Mouse (Mus musculus) heart, postnatal 36 days (tissue): Measurements from ENCODE around the gene Rhbdd2. TPM values are rescaled to one million over a fixed set of nuclear protein-coding genes. Genes with fewer than 3 reads are reported as not detected.

Experiments used
- DNase-seq, 2 experiments: peaks; one replicate each; pipeline ENCODE4 v3.0.0; 2021 to 2022
- intact Hi-C: fragments of 180-260 bp; cut with DNase I; formaldehyde crosslinking; loops from one replicate; pipeline ENCODE4 v1.15.1; 2025
- total RNA-seq, 2 experiments: library from RNA; stranded (reverse); gene quantifications; 2 replicates each; pipeline ENCODE4 v1.2.3; 2021

Rhbdd2 gene
- total RNA-seq, 2 experiments from 2014 or later = 18.5 to 18.9 TPM

DNA sequence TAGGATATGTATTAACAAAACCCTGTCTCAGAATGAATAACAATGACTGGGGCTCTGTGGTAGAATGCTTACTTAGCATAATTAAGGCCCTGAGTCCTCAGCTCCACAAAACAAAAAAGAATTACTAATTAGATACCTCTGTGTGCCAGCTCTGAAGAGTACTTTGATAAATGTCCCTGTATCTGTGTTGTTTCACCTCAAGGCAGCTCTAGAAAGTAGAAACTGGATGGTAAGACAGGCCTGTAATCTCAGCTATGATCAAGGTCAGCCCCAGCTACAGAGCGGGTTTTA lies 11.1 kb downstream of the Rhbdd2 start:
- intact Hi-C loops = no loop called here
- no peak for DNase-seq

- intact Hi-C loops = no loop called here
- no peak for DNase-seq
These were observed 11.5 kb downstream of the Rhbdd2 start for GRCm38 (mm10) chr5:135643869-135644268.

DNA sequence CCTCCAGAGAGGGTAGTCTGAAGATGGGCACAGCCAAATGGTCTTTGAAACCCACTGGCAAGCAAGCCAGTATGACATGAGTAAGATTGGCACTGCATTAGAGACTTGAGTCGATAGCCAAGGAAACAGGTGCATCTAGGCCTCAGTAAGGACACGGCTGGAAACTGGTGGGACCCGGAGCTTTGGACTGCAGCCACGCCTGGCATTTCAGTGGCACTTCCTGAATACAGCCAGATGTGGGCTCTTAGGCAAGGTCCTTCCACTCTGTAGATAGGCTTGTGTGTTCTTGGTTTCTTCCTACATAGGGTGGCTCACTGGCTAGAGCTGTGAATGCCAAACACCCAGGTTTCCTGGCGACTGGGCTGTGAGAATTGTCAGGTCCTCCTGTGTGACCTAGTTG lies 12.9 kb downstream of the Rhbdd2 start:
- intact Hi-C loops = no loop called here
- DNase-seq = no peak

- intact Hi-C loops = no loop called here
- DNase-seq = no peak
These were observed 13.6 kb downstream of the Rhbdd2 start for GRCm38 (mm10) chr5:135646038-135646437.

DNA sequence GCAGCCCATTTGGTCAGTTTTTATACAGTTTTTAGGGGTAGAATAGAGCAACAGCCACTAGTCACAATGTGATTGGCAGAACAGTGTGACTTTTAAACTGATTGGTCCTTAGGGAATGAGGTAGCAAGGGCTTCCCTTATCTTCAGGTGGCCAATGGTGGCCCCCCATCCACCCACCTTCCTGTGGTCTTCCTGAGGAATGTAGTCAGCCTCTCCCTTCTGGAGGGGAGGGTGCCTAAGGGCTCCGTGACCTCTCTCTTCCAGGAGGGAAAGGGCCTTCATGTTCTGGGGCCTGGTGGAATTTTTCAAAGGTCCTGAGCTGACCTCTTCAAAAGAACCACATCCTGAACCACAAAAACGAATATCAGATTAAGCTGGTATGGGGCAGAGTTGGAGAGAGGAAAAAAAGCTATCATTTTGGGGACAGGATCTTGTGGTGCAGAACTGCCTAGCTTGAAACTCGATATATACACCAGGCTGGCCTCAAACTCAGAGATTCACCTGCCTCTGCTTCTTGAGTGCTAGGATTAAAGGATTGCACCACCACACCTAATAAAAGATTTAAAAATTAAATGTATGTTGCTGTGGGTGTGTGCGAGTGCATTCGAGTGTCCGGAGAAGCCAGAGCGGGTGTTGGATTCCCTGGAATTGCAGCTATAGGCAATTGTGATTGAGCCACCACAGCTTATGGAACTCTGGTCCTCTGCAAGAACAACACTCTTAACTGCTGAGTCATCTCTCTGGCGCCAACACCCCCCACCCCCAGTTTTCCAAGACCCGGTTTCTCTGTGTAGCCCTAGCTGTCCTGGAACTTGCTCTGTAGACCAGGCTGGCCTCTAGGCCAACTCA lies 16.3 kb downstream of the Rhbdd2 start:
- DNase-seq = no peak
- intact Hi-C loops = no loop called here

DNA sequence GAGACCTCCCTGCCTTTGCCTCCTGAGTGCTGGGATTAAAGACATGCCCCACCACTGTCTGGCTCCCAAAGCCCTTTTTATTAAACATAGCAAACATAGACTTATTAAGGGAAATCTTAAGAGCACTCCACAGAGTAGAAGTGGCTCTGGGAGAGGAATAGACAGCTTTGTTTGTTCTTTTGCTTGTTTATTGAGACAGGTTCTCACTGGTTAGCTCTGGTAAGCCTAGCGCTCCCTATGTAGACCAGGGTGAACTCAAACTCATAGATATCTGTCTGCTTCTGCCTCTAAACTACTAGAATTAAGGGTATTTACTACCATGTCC lies 16.9 kb downstream of the Rhbdd2 start:
- intact Hi-C loops = no loop called here

GRCm38 (mm10) chr5:135651536-135651935 lies 19.1 kb downstream of the Rhbdd2 start:
- intact Hi-C loops = no loop called here
- DNase-seq = no peak

More for the DNA sequence above, 16.9 kb downstream of the Rhbdd2 start:
- no peak for DNase-seq

DNA sequence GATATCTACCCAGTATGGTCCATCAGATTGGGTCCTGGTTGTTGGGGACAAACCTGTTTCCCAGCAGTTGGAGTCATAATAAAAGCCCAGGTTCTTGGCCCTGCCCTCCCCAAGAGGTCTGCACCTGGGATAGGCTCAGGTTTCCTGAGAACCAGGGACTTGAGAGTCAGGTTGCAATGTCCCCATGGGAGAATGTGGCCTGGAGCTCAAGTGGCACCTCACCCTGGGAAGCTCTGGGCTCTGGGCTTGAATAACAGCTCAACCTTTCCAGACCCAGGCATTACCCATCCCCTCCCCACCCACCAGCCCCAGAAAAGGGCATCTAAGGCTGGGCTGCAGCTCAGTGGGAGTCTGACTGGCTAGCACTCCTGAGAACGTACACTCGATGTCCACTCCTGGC lies 20.8 kb downstream of the Rhbdd2 start:
- intact Hi-C loops = no loop called here
- no peak for DNase-seq

DNA sequence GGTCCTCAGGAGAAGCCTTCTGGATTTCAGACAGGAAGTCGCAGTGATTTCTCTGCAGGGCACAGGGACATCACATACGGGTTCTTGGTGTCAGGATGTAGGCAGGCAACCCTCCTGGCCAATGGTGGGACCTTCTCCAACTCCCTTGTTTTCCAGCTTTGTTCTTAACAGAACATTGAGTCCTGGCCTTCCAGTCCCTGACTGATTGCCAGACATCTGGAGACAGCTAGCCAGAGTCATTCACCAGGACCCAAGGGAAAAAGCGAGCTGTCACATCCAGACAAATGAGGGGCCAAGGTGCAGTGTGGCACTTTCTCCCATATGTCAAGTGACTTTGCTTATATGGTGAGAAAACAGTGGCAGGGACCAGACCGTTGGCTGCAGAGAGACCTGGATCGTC lies 23.6 kb downstream of the Rhbdd2 start:
- intact Hi-C loops = no loop called here
- no peak for DNase-seq

DNA sequence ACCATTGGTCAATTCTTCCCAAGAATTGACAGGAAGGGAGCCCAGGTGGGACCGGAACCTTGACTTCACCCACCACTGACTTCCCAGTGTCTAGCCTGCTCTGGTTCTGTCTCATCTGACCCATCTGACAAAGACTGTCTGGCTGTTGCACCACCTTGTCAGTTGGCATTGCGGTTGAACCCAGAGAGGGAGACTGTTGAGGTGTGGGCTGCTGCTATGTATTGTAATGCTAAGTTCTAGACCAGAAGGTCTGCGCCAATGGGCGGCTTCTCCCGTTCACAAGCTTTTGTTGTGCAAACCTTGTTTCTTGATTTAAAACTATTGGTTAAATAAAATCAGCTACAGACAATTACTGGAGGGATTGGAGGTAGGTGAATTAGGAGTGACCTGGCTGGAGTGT lies 24.7 kb downstream of the Rhbdd2 start:
- DNase-seq = no peak
- intact Hi-C loops = no loop called here

- DNase-seq = no peak
- intact Hi-C loops = no loop called here
These were observed 25.4 kb downstream of the Rhbdd2 start for GRCm38 (mm10) chr5:135657703-135658373.

DNA sequence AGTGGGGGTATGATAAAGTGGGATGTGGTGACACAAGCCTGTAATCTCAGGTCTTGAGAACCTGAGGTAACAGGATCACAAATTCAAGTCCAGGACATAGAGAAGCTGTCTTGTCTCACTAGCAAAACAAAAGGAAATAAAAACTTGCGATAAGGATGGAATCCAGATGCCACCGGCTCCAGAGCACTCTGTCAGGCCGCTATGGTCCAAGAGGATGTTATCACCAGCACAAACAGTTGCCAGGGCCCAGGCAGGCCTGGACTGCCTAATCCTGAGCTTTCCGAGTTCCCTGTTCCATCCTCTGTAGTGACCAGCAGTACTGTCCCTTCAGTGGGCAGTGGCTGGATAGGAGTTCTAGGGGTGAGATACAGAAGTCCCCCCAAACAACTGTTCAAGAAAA lies 27.5 kb downstream of the Rhbdd2 start:
- DNase-seq = no peak

DNA sequence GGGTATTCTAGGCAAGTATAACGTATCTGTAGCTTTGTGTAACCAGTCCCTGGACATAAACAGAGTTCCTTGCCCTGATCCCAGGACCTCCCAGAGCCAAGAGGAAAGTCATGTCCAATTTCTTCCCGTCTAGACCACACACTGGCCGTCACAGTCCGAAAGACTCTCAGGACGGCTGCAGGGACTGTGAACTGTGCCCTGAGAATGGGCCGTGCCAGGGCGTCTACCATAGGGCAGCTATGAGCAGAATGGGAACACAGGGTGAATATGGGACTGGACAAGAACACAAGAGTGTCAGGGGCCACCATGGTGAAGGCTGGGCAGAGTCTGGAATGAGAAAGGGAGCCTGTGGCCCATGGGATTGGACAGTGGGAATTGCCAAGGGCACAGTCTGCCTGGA lies 28.1 kb downstream of the Rhbdd2 start:
- intact Hi-C loops = no loop called here
- no peak for DNase-seq

More for the DNA sequence above, 27.5 kb downstream of the Rhbdd2 start:
- intact Hi-C loops = no loop called here

GRCm38 (mm10) chr5:135666890-135667289 lies 34.5 kb downstream of the Rhbdd2 start:
- no peak for DNase-seq
- intact Hi-C loops = no loop called here

DNA sequence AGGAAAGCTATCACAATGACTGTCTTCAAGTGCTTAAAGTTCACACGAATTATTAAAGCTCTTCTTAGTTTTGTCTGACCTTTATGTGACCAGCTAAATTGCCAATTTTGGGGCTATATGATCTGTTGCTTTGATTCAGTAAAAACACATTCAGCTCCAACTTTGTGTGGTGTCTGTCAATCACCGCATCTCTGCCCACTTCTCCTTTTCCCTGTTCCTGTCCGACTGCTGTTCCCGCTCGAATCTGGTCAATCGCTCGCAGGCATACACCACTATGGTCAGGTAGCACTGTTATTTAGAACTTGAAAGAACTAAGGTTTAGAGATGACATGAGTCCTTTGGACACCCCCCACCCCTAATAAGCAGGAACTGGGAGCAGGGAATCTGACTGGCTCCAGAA lies 35.7 kb downstream of the Rhbdd2 start:
- intact Hi-C loops = no loop called here

DNA sequence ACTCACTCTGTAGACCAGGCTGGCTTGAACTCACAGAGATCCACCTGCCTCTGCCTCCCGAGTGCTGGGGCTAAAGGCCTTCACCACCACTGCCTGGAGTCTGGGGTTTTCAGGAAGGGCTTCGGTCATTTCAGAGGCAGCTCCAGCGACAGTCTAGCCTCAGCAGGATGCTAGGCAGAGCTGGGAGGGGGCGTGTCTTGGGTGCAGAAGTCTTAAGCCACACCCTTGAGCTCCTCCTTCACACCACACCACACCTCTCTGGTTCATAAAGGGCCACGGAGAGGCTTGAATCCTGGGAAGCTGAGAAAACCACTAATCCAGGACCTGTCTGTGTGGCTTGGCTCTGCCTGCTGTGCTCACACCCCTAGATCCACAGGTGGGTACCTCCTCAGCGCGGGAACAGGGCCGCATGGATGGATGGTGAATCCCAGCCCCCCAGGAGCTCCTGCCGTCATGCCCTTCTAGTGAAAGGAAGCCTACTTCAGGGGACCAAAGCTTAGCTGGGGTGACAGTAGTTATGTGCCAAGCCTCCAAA lies 37.4 kb downstream of the Rhbdd2 start, which contains the start of gene Por:
Por (plus strand) TSS at position 293 of the 535 bp plus-strand sequence.
- DNase-seq = no peak
- intact Hi-C loops = no loop called here

More for the DNA sequence above, 35.7 kb downstream of the Rhbdd2 start:
- no peak for DNase-seq

- DNase-seq = no peak
- intact Hi-C loops = no loop called here
These were observed 38.5 kb downstream of the Rhbdd2 start for GRCm38 (mm10) chr5:135670881-135671280.

DNA sequence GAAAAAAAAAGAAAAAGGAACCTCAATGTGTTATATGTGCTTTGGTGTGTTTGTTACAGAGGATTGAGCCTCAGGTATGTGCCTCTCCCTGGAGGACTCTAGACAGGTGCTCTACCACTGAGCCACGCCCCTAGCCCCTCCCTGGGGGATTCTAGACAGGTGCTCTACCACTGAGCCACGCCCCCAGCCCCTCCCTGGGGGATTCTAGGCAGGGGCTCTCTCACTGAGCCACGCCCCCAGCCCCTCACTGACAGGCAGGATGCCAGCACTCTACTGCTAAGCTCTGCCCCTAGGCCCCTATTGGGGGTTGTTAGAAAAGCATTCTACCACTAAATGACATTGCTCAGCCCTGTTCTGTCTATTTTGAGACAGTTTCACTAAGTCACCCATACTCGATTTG lies 40.1 kb downstream of the Rhbdd2 start:
- intact Hi-C loops = no loop called here
- no peak for DNase-seq

- DNase-seq = peak; percentile 65 to 67
- intact Hi-C loops = no loop called here
These were observed 40.6 kb downstream of the Rhbdd2 start for GRCm38 (mm10) chr5:135672980-135673379.

GRCm38 (mm10) chr5:135674349-135674775 lies 41.9 kb downstream of the Rhbdd2 start:
- DNase-seq = peak in 1 of 2 experiments; percentile 45
- intact Hi-C loops = no loop called here

DNA sequence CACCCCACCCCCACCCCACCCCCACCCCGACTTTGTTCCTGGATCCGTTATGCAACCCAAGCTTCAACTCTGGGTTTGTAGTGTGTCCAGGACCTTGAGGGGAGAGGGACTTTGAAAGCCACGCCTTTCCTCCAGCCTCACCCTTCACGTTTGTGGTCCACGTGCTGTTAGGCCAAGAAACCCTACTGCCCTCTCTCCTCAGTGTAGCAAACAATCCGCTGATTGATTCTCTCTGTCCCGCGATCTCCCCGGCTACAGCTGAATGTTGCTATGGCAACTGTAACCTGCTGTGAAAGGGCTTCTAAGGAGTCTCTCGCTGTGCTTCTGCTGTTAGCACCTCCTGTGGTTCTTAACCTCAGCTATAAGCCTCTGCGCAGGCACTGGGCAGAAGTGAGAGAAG lies 42.4 kb downstream of the Rhbdd2 start:
- intact Hi-C loops = no loop called here

GRCm38 (mm10) chr5:135676696-135677095 lies 44.3 kb downstream of the Rhbdd2 start:
- intact Hi-C loops = no loop called here
- no peak for DNase-seq

More for the DNA sequence above, 42.4 kb downstream of the Rhbdd2 start:
- DNase-seq = peak; percentile 59 to 61
